Mouse (Mus musculus) kidney, embryonic 14.5 days (tissue): ENCODE data around the gene Hist1h4h. TPM values are rescaled to one million over a fixed set of nuclear protein-coding genes. Genes with fewer than 3 reads are reported as not detected.

Experiments used
- ATAC-seq: fragments of 200-750 bp; cut with Nextera tagmentation; 2 replicates; pipeline ENCODE4 v1.8.0; 2017; ENCODE audit warnings: moderate number of reproducible peaks, mild to moderate bottlenecking, moderate TSS enrichment, moderate library complexity; ENCODE audit not compliant: low FRiP score, low TSS enrichment
- H3K27ac ChIP-seq: fragments of 300-500 bp; sonication (generic); 2 replicates; pipeline ENCODE4 v1.5.1; 2014; ENCODE audit warnings: low read depth, mild to moderate bottlenecking, low read length, moderate library complexity, mixed read lengths
- H3K27me3 ChIP-seq: fragments of 300-500 bp; sonication (generic); 2 replicates; pipeline ENCODE4 v1.6.1; 2014; ENCODE audit warnings: mild to moderate bottlenecking, low read length; ENCODE audit not compliant: control insufficient read depth, insufficient read depth
- H3K36me3 ChIP-seq: fragments of 300-500 bp; sonication (generic); 2 replicates; pipeline ENCODE4 v1.6.1; 2014; ENCODE audit warnings: low read length, mixed read lengths; ENCODE audit not compliant: control insufficient read depth, insufficient read depth
- H3K4me1 ChIP-seq: fragments of 300-500 bp; sonication (generic); 2 replicates; pipeline ENCODE4 v1.6.1; 2014; ENCODE audit warnings: low read length, mixed read lengths; ENCODE audit not compliant: control insufficient read depth, insufficient read depth
- H3K4me2 ChIP-seq: fragments of 300-500 bp; sonication (generic); replicated peaks from 2 replicates; pipeline ENCODE4 v1.6.1; 2014; ENCODE audit warnings: low read depth, mild to moderate bottlenecking, low read length
- H3K4me3 ChIP-seq: fragments of 300-500 bp; sonication (generic); 2 replicates; pipeline ENCODE4 v1.5.1; 2014; ENCODE audit warnings: mild to moderate bottlenecking, low read length
- H3K9ac ChIP-seq: fragments of 300-500 bp; sonication (generic); 2 replicates; pipeline ENCODE4 v1.6.1; 2014; ENCODE audit warnings: low read depth, mild to moderate bottlenecking, low read length, moderate library complexity
- H3K9me3 ChIP-seq: fragments of 300-500 bp; sonication (generic); 2 replicates; pipeline ENCODE4 v1.6.1; 2016; ENCODE audit warnings: low read length; ENCODE audit not compliant: control insufficient read depth
- WGBS: fragments of 180-500 bp; shearing (Covaris S2); extraction: QIAGEN DNeasy Blood & Tissue Kit; methylation state at CpG from one replicate; pipeline ENCODE4 v1.1.7; 2014; 5-methylcytosine and 5-hydroxymethylcytosine counted together
- polyA plus RNA-seq: library from polyadenylated mRNA; unstranded; fragments of >200 nt; fragmentation: Nextera tagmentation; extraction: Ambion mirVana; gene quantifications from 2 replicates; pipeline ENCODE4 v1.2.1, GENCODE M21; 2014

The Hist1h4h gene
- polyA plus RNA-seq, 1 experiment from 2014 or later = 6.1 TPM

DNA sequence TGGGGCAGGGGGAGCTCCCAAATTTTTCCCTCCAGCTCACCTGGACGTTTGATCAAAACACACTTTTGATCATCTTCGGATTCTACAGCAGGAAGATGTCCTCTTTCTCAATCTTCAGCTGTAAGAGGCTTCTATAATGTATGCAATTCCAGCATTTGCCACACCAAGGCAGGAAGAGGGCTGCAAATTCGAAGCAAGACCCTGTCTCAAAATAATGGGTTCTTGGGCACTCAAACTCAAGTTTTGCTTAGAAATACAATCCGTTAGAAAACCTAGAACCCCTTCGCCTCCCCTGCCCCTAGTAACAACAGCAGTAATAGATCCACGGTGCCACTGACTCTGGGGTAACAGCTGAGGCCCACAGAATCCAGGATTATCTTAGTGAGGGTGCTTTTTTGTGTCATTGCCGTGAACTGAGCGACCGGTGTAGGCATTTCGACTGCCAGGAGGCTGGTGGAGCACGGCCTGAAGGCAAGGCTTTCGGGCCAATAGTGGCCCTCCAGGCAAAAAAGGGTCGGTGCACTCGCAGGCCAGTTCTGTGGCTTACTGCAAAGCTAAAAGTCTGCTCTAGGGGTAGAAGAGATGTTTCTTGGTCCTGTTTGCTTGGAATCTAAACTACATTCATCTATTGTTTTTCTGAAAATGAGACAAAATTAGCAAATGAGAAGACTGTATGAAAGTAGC lies 25.0 kb upstream of the Hist1h4h start:
- ATAC-seq = 0 out of 2 replicates have a peak, but pooled peaks have one; percentile 28
- Histone ChIP-seq H3K27ac (0 out of 2 replicates have a peak overlapping the region, but pooled peaks have one; percentile 8), H3K4me2 (peak overlapping the region; percentile 52), H3K4me3 (peak overlapping the region; percentile 31), H3K36me3 (no peaks in the 10 kb centered on the region), H3K27me3 (no peaks in the 10 kb centered on the region), H3K9ac (peak overlapping the region; percentile 38; the same call in 1 of the 2 replicates), H3K4me1 (peaks cover 23% of the 10 kb centered on the region), H3K9me3 (no peaks in the 10 kb centered on the region)
- 7% methylated on average over 14 of the region's 14 CpGs for WGBS

GRCm38 (mm10) chr13:23506351-23506750 lies 24.5 kb upstream of the Hist1h4h start:
- ATAC-seq = no peak
- peak overlapping the region; percentile 31 for H3K4me3 ChIP-seq
- no peaks in the 10 kb centered on the region for H3K36me3 ChIP-seq
- peak overlapping the region; percentile 52 for H3K4me2 ChIP-seq
- no peak overlapping the region for H3K27ac ChIP-seq
- H3K27me3 ChIP-seq = no peaks in the 10 kb centered on the region
- no peaks in the 10 kb centered on the region for H3K9me3 ChIP-seq
- no peak overlapping the region for H3K9ac ChIP-seq
- H3K4me1 ChIP-seq = peaks cover 23% of the 10 kb centered on the region
- WGBS = 6% methylated on average over 13 of the region's 13 CpGs

DNA sequence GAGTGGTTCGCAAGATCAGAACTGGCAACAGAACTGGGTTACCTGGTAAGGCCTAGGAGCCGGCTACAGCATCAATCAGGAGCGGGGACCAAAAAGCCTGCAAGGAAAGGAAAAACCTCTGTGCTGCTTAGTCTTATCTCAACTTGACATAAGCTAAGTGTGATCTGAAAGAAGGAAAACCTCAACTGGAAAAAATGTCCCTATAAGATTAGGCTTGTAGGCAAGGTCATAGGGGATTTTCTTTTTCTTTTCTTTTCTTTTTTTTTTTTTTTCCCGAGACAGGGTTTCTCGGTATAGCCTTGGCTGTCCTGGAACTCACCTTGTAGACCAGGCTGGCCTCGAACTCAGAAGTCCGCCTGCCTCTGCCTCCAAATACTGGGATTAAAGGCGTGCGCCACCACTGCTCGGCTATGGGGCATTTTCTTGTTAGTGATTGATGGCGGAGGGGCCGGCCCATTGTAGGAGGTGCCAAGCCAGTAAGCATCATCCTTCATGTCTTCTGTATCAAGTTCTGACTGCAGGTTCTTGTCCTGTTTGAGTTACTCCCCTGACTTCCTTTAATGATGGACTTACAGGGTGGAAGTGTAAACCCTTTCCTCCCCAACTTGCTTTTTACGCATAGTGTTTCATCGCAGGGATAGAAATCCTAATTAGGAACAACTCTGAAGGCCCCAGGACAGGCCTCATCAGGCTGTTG lies 23.9 kb upstream of the Hist1h4h start:
- H3K9ac ChIP-seq = no peak overlapping the region
- 18% methylated on average over 14 of the region's 14 CpGs for WGBS
- no peaks in the 10 kb centered on the region for H3K27me3 ChIP-seq
- H3K9me3 ChIP-seq = no peaks in the 10 kb centered on the region
- H3K4me3 ChIP-seq = peak overlapping the region; percentile 14; the same call in 1 of the 2 replicates
- H3K27ac ChIP-seq = no peak overlapping the region
- H3K4me1 ChIP-seq = peaks cover 18% of the 10 kb centered on the region
- H3K36me3 ChIP-seq = no peaks in the 10 kb centered on the region
- peak; percentile 50; the same call in 1 of the 2 replicates for ATAC-seq
- peak overlapping the region; percentile 21 for H3K4me2 ChIP-seq

DNA sequence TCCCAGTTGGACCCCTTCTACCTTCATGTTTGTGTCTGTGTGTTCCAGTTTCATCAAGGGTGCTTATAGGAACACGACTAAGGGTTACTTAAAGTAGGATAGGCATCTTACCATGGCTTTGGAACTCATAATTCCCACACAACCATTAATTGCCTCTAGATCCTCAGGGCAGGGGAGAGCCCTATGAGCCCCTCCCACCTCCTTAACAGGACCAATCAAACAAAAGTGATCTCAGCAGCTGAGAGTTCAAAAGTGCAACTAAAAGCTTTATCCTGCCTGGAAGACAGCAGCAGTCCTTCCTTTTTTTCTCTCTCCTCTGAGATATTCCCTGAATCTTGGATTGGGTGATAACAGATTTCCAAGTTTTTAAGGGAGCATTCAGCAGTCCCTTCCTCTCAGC lies 20.7 kb upstream of the Hist1h4h start:
- WGBS = 22% methylated on average over 1 of the region's 1 CpGs
- no peak overlapping the region for H3K4me2 ChIP-seq

GRCm38 (mm10) chr13:23513517-23513916 lies 17.3 kb upstream of the Hist1h4h start:
- Histone ChIP-seq H3K9ac (no peak overlapping the region), H3K4me3 (no peak overlapping the region), H3K27ac (no peak overlapping the region), H3K27me3 (no peaks in the 10 kb centered on the region), H3K4me2 (no peak overlapping the region), H3K9me3 (no peaks in the 10 kb centered on the region), H3K36me3 (no peaks in the 10 kb centered on the region), H3K4me1 (peaks cover 7% of the 10 kb centered on the region; the same call in 1 of the 2 replicates)
- 82% methylated on average over 1 of the region's 1 CpGs for WGBS
- no peak for ATAC-seq

More for the DNA sequence above, 20.7 kb upstream of the Hist1h4h start:
- Histone ChIP-seq H3K9me3 (no peaks in the 10 kb centered on the region), H3K27ac (no peak overlapping the region), H3K4me3 (no peak overlapping the region), H3K27me3 (no peaks in the 10 kb centered on the region), H3K36me3 (no peaks in the 10 kb centered on the region), H3K4me1 (peaks cover 14% of the 10 kb centered on the region), H3K9ac (no peak overlapping the region)
- no peak for ATAC-seq

GRCm38 (mm10) chr13:23515281-23515680 lies 15.6 kb upstream of the Hist1h4h start:
- WGBS = 80% methylated on average over 5 of the region's 5 CpGs
- no peak overlapping the region for H3K27ac ChIP-seq
- no peaks in the 10 kb centered on the region for H3K36me3 ChIP-seq

DNA sequence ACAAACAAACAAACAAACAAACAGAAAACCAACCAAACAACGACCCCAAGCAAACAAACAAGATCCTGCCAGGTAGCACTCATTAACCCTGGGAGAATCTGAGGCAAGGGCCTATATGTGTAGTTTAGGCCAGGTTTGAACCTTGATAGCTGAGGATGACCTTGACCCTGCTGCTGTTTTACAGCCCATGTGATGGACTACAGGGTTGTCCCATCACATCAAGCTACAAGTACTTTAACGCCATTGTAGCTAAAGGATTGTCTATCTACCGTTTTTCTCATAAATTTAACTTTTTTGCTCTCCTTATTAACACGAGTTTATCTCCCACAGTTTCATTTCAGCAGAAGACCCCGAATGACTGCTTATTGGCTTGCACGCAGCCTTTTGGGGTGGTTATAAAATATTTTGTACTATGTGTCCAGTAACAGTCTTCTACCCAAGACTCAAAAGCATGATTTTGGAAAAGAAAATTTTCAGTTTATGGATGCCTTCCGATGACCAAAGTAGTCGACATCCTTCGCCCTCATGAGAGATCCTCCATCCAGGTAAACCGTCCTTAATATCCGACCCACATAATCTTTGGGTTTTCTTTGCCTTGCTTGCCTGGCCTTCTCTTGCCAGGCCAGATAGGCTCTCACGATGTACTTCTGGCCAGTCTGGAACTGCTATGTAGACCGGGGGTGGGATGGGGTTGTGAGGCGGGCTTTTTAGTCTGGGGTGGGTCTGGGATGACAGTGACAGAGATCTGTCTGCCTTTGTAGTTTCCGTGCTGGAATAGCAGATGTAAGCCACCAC lies 14.8 kb upstream of the Hist1h4h start:
- no peaks in the 10 kb centered on the region for H3K36me3 ChIP-seq
- no peak for ATAC-seq
- peak overlapping the region; percentile 57 for H3K4me3 ChIP-seq
- H3K9me3 ChIP-seq = no peaks in the 10 kb centered on the region
- H3K4me2 ChIP-seq = peak overlapping the region; percentile 90
- peak overlapping the region; percentile 42; the same call in 1 of the 2 replicates for H3K9ac ChIP-seq
- H3K4me1 ChIP-seq = peaks cover 3% of the 10 kb centered on the region; the same call in 1 of the 2 replicates
- no peak overlapping the region for H3K27ac ChIP-seq
- WGBS = 48% methylated on average over 15 of the region's 15 CpGs
- H3K27me3 ChIP-seq = no peaks in the 10 kb centered on the region

More at GRCm38 (mm10) chr13:23515281-23515680, 15.6 kb upstream of the Hist1h4h start:
- Histone ChIP-seq H3K9ac (no peak overlapping the region), H3K27me3 (no peaks in the 10 kb centered on the region), H3K4me2 (no peak overlapping the region), H3K4me3 (no peak overlapping the region), H3K4me1 (peaks cover 5% of the 10 kb centered on the region; the same call in 1 of the 2 replicates), H3K9me3 (no peaks in the 10 kb centered on the region)
- no peak for ATAC-seq

GRCm38 (mm10) chr13:23516822-23517602 lies 13.8 kb upstream of the Hist1h4h start:
- ATAC-seq = peak; percentile 60
- H3K27ac ChIP-seq = peak overlapping the region; percentile 44; the same call in 1 of the 2 replicates
- no peaks in the 10 kb centered on the region for H3K9me3 ChIP-seq
- H3K9ac ChIP-seq = peak overlapping the region; percentile 42; the same call in 1 of the 2 replicates
- H3K27me3 ChIP-seq = no peaks in the 10 kb centered on the region
- no peaks in the 10 kb centered on the region for H3K36me3 ChIP-seq
- H3K4me2 ChIP-seq = peak overlapping the region; percentile 90
- 0% methylated on average over 19 of the region's 19 CpGs for WGBS
- H3K4me3 ChIP-seq = peak overlapping the region; percentile 57
- peaks cover 3% of the 10 kb centered on the region; the same call in 1 of the 2 replicates for H3K4me1 ChIP-seq
